In genomic region chr16:96168837-96169236, GRCm38 (mm10) we compare ENCODE assay signal across 11 mouse cellular contexts. TPM values are rescaled to one million over a fixed set of nuclear protein-coding genes. Genes with fewer than 3 reads are reported as not detected.
"Had no signal": no experiment of that assay in that cellular context is flagged by ENCODE, and none has a peak within 500 bp of the region (broad histone marks: within the 10 kb centered on the region; RNA-seq: fewer than 3 reads in every experiment).

No protein-coding gene starts in this region.

- DNase-seq: retina, postnatal 1 day; right cerebral cortex, adult 18-20 months; right cerebral cortex, postnatal 14 days; right cerebral cortex, postnatal 25 days; right cerebral cortex, postnatal 4 days; spleen, adult 18-20 months; thymus, adult 18-20 months; thymus, adult 2 months; thymus, postnatal 36 days; thymus, postnatal 4 days had no signal

RNA-seq across cellular contexts. Expression of gene Lca5l, which starts 23.2 kb away (rescaled TPM):
- total RNA-seq: neutrophil, adult 5-6 weeks had no signal

RNA-seq across cellular contexts. Expression of gene Sh3bgr, which starts 31.4 kb away (rescaled TPM):
- total RNA-seq: neutrophil, adult 5-6 weeks had no signal
